Mouse (Mus musculus) embryo, embryonic 11.5 days (tissue): ENCODE data around the gene Bloc1s3.

ENCODE experiments used
- DNase-seq: peaks from one replicate; pipeline ENCODE4 v3.0.0-alpha.2; 2012; ENCODE audit warnings: low read depth, low spot score

Gene Bloc1s3

GRCm38 (mm10) chr7:19477624-19478384 is 30.4 kb downstream of the Bloc1s3 start:
- DNase-seq, result no peak

DNA sequence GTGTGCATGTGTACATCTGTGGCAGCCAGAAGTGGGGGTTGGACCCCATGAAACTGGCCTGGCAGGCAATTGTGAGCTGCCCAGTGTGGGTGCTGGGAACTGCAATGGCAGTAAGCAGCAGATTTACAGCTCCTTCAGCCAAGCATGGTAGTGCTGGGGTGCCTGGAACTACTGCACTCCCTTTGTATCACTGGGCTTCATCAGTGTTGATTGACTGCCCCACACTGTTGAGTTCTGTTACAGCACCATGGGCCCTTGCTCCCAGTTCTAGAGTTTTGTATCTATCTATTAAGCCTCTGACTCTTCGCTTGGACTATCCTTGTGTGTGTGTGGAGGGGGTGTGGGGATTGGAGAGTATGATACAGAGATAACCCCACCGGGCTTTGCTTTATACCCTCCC is 31.1 kb downstream of the Bloc1s3 start:
- no peak for DNase-seq

- DNase-seq, result peak; percentile 81
These were observed 34.2 kb downstream of the Bloc1s3 start for GRCm38 (mm10) chr7:19473875-19474443.

DNA sequence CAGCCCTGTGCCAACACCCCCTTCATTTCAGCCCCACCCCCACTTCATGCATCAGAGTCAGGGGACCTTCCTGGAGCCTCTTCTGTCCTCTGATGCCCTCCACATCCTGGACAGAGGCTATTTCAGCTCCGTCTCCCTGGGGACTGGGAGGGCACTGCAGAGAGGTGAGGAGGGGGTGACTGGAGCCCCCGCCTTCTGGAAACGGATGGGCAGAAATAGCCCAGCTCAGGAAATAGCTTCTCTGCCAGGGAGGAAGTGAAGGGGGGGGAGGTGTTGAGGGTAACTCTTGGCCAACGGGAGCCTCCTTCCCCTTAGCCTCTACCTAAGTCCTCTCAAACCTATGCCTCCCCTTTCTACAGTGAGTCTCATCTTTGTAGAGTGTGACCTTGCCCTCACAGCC is 35.8 kb downstream of the Bloc1s3 start:
- no peak for DNase-seq

- DNase-seq, result no peak
These were observed 37.9 kb downstream of the Bloc1s3 start for GRCm38 (mm10) chr7:19470308-19470707.

GRCm38 (mm10) chr7:19469404-19469803 is 38.8 kb downstream of the Bloc1s3 start:
- DNase-seq, result no peak

GRCm38 (mm10) chr7:19468279-19468678 is 39.9 kb downstream of the Bloc1s3 start:
- no peak for DNase-seq

- DNase-seq, result no peak
These were observed 40.5 kb downstream of the Bloc1s3 start for GRCm38 (mm10) chr7:19467638-19468037.

- no peak for DNase-seq
These were observed 41.5 kb downstream of the Bloc1s3 start for GRCm38 (mm10) chr7:19466602-19467145.

- DNase-seq, result no peak
These were observed 43.5 kb downstream of the Bloc1s3 start for GRCm38 (mm10) chr7:19464367-19465307.

- DNase-seq, result no peak
These were observed 45.2 kb downstream of the Bloc1s3 start, which contains the start of gene Exoc3l2 for GRCm38 (mm10) chr7:19462884-19463381. Gene Exoc3l2, plus strand, starts transcription at chr7:19463331.

- DNase-seq, result no peak
These were observed 45.7 kb downstream of the Bloc1s3 start for GRCm38 (mm10) chr7:19462443-19462842.

- peak; percentile 69 for DNase-seq
These were observed 46.7 kb downstream of the Bloc1s3 start for GRCm38 (mm10) chr7:19461488-19461887.

DNA sequence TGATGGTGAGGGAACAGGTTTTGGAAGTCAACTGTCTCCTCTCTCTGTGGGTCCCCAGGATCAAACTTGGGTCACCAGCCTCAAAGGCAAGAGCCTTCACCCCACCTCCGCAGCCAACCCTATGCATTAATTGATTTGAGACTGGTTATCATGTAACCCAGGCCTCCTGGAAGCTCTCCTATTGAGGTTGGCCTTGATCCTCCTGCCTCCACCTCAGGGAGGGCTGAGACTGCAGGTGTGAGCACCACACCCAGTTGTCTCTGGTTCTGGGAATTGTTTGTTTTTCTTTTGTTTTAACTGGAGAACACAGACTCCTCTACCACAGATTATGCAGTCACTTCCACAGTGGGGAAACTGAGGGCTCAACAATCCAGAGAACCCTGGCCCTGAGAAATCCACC is 47.7 kb downstream of the Bloc1s3 start:
- DNase-seq, result no peak

- no peak for DNase-seq
These were observed 48.9 kb downstream of the Bloc1s3 start for GRCm38 (mm10) chr7:19459144-19459870.

DNA sequence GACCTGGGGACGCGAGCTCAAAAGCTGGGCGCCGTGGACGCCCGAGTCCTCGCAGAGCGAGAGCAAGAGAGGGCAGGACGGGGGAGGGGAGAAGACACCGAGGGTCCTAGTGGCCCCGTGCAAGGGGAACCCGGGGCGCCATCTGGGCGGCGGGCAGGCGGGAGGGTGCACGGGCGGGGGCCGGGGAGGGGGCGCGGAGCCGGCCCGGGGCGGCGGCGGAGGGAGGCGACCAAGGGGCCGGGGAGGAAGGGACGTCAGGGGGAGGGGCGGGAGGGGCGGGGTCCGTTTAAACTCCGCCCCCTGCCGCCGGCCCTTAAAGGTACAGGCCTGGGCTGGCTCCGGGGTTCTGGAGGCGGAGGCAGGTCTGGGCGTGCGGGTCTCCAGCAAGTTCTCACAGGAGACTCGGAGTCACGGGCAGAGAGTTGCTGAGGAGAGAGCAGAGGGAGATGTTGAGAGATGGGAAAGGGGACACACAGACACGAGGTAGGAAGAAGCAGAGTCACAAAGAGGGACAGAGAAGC is 49.5 kb downstream of the Bloc1s3 start, which contains the start of gene Mark4:
Mark4 (minus strand) TSS at position 231 of the 521 bp plus-strand sequence.
- peak; percentile 63 for DNase-seq

DNA sequence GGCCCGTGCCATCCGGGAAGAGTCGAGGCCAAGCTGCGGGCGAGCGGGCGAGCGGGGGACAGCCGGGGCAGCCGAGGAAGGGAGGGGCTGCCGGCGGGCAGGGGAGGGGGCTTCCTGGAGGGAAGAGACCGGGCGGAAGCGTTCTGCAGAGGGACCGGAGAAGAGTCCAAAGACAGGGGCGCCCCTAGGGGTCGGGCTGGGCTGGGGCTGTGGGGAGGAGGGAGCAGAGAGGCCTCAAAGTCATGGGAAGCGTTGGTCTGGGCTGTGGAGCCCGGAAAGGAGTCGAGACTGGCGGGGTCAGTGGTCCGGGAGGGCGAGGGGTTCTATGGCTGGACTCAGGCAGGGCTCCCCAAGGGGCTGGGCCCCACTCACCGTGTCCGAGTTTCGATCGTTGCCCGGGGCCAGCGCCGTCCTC is 50.1 kb downstream of the Bloc1s3 start:
- DNase-seq, result no peak

DNA sequence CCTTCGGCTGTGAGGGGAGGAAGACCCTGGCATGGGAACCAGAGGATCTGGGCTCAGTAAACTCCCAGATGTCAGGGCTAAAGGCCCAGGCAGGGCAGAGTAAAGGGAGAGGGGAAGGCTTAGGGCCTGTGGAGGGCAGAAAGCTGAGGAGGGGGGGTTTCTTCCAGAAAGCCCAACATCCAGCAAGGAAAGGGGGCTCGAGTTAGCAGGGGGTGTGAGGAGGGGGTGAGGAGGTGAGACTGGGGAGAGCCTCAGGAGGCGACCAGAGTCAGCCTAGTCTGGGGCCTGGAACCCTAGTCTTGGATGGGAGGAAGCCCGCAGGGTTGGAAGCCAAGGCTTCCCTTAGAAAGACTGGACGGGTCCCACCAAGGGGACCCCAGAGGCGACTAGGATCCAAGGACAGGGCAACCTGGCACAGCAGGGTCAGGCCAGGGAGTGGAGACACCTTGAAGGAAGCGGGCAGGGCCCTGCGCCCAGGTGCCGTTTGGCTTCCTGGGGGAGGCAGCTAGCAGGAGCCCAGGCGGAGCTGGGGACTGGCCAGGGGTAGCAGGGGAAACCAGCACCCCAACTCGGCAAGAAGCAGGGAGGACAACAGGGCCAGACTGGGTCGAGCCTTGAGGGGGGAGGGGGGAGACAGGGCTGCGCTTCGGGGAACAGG is 50.6 kb downstream of the Bloc1s3 start:
- no peak for DNase-seq

GRCm38 (mm10) chr7:19456628-19457027 is 51.5 kb downstream of the Bloc1s3 start:
- no peak for DNase-seq
